ENCODE assay signal across 8 mouse cellular contexts in genomic region chr13:64162626-64163025, GRCm38 (mm10). TPM values are rescaled to one million over a fixed set of nuclear protein-coding genes. Genes with fewer than 3 reads are reported as not detected.
DNase-seq lines count a peak whose midpoint lies in the region; ATAC-seq and TF ChIP-seq lines count a peak whose summit lies in the region.

No protein-coding gene starts in this region.

- peaks cover 7% of the 10 kb centered on the region; the same call in 1 of the 2 replicates for H3K36me3 ChIP-seq in forebrain, embryonic 15.5 days
- peaks cover 8% of the 10 kb centered on the region; the same call in 1 of the 2 replicates for H3K36me3 ChIP-seq in midbrain, embryonic 16.5 days (ENCODE audit: control insufficient read depth, insufficient read depth, low read length)

- H3K9me3 ChIP-seq in forebrain, embryonic 15.5 days = no peaks in the 10 kb centered on the region
- peaks cover 9% of the 10 kb centered on the region for H3K9me3 ChIP-seq in midbrain, embryonic 16.5 days (replicated peaks; ENCODE audit: control insufficient read depth, low read length, poor library complexity, severe bottlenecking)

- peak overlapping the region; percentile 87 for H3K4me2 ChIP-seq in forebrain, embryonic 15.5 days (replicated peaks)
- H3K4me2 ChIP-seq in midbrain, embryonic 16.5 days (ENCODE audit: low read length) = peak overlapping the region; percentile 80

- peak overlapping the region; percentile 92 for H3K4me3 ChIP-seq in bone marrow macrophage, adult 2 months (ENCODE audit: insufficient read depth, low read length)
- peak overlapping the region; percentile 79 for H3K4me3 ChIP-seq in forebrain, embryonic 15.5 days
- H3K4me3 ChIP-seq in midbrain, embryonic 16.5 days (ENCODE audit: low read depth, low read length) = peak overlapping the region; percentile 85

- DNase-seq in layer of hippocampus, postnatal 10 days (ENCODE audit: low spot score in 2 of 2) = peak; percentile 32 to 34
- DNase-seq in layer of hippocampus, postnatal 14 days (ENCODE audit: low spot score in 2 of 2) = no peak
- DNase-seq in kidney, postnatal 10 days = peak; percentile 28
- DNase-seq in ovary, postnatal 36 days (ENCODE audit: low spot score) = no peak
- no peak for DNase-seq in cerebellum, adult 11-12 months

- no peak for TF ChIP-seq POLR2A in bone marrow macrophage, adult 2 months (IDR thresholded peaks at IDR 0.05; ENCODE audit: borderline replicate concordance, low read depth, low read length)

- H3K27me3 ChIP-seq in forebrain, embryonic 15.5 days = 0 out of 2 replicates have a peak, but pooled peaks cover 8% of the 10 kb centered on the region
- H3K27me3 ChIP-seq in midbrain, embryonic 16.5 days (ENCODE audit: control insufficient read depth, insufficient read depth, low read depth, low read length) = no peaks in the 10 kb centered on the region; the same call in 1 of the 2 replicates

- peak; percentile 3; the same call in 1 of the 2 replicates for ATAC-seq in forebrain, embryonic 15.5 days (replicated peaks)
- no peak; the same call in none of the 2 replicates for ATAC-seq in midbrain, embryonic 16.5 days

- peak overlapping the region; percentile 74 for H3K9ac ChIP-seq in forebrain, embryonic 15.5 days (replicated peaks)
- H3K9ac ChIP-seq in midbrain, embryonic 16.5 days (ENCODE audit: low read depth, low read length) = peak overlapping the region; percentile 88

- H3K27ac ChIP-seq in bone marrow macrophage, adult 2 months (ENCODE audit: insufficient read depth, low read depth, low read length) = no peak overlapping the region
- H3K27ac ChIP-seq in forebrain, embryonic 15.5 days (replicated peaks) = no peak overlapping the region
- no peak overlapping the region for H3K27ac ChIP-seq in midbrain, embryonic 16.5 days (ENCODE audit: low read length)

- under 1% methylated on average over 14 of the region's 14 CpGs for WGBS in forebrain, embryonic 15.5 days
- 0% methylated on average over 14 of the region's 14 CpGs for WGBS in midbrain, embryonic 16.5 days

- H3K4me1 ChIP-seq in bone marrow macrophage, adult 2 months (ENCODE audit: control insufficient read depth, insufficient read depth, low read length) = no peaks in the 10 kb centered on the region
- H3K4me1 ChIP-seq in forebrain, embryonic 15.5 days = peaks cover 17% of the 10 kb centered on the region
- H3K4me1 ChIP-seq in midbrain, embryonic 16.5 days (ENCODE audit: control insufficient read depth, insufficient read depth, low read length) = peaks cover 12% of the 10 kb centered on the region

- no peak for TF ChIP-seq CTCF in bone marrow macrophage, adult 2 months (IDR thresholded peaks at IDR 0.05; ENCODE audit: low read depth, low read length)

RNA-seq across cellular contexts. Expression of gene Habp4, which starts 1.0 kb away (rescaled TPM):
- 100 to 1,000 TPM; 120 to 121 TPM for total RNA-seq in layer of hippocampus, postnatal 10 days (2021)
- total RNA-seq in layer of hippocampus, postnatal 14 days (2021) = 100 to 1,000 TPM; 141 to 146 TPM
- 17.6 and 20.9 TPM in 2 replicates for polyA plus RNA-seq in bone marrow macrophage, adult 2 months (2012; ENCODE audit: insufficient read depth, insufficient read length, missing spikeins)
- polyA plus RNA-seq in forebrain, embryonic 15.5 days (2015; fragmentation: Nextera tagmentation; extraction: Ambion mirVana) = 17.1 and 18.2 TPM in 2 replicates
- polyA plus RNA-seq in midbrain, embryonic 16.5 days (2015; fragmentation: Nextera tagmentation; extraction: Ambion mirVana) = 34.7 and 41.9 TPM in 2 replicates

RNA-seq across cellular contexts. Expression of gene Zfp367, which starts 9.6 kb away (rescaled TPM):
- total RNA-seq in layer of hippocampus, postnatal 10 days (2021) = 1 to 10 TPM; 7.7 to 9.5 TPM
- total RNA-seq in layer of hippocampus, postnatal 14 days (2021) = 10 to 100 TPM in 1 of 2 experiments, 1 to 10 TPM in 1; 9.7 to 10.2 TPM
- 16.9 and 22.9 TPM in 2 replicates for polyA plus RNA-seq in bone marrow macrophage, adult 2 months (2012; ENCODE audit: insufficient read depth, insufficient read length, missing spikeins)
- polyA plus RNA-seq in forebrain, embryonic 15.5 days (2015; fragmentation: Nextera tagmentation; extraction: Ambion mirVana) = 12.7 and 14.4 TPM in 2 replicates
- polyA plus RNA-seq in midbrain, embryonic 16.5 days (2015; fragmentation: Nextera tagmentation; extraction: Ambion mirVana) = 3.8 and 4.6 TPM in 2 replicates

RNA-seq across cellular contexts. Expression of gene Slc35d2, which starts 33.5 kb away (rescaled TPM):
- 1 to 10 TPM in 1 of 2 experiments, under 1 TPM in 1; 0.62 to 1.6 TPM for total RNA-seq in layer of hippocampus, postnatal 10 days (2021)
- under 1 TPM; 0.74 to 0.85 TPM for total RNA-seq in layer of hippocampus, postnatal 14 days (2021)
- polyA plus RNA-seq in bone marrow macrophage, adult 2 months (2012; ENCODE audit: insufficient read depth, insufficient read length, missing spikeins) = 11.5 and 14.6 TPM in 2 replicates
- 0.37 and 1.2 TPM in 2 replicates for polyA plus RNA-seq in forebrain, embryonic 15.5 days (2015; fragmentation: Nextera tagmentation; extraction: Ambion mirVana)
- polyA plus RNA-seq in midbrain, embryonic 16.5 days (2015; fragmentation: Nextera tagmentation; extraction: Ambion mirVana) = 0.99 and 2.1 TPM in 2 replicates

Comparison
In these comparisons a context has a peak if more than half of its experiments do, and no peak if none do; other contexts are left out.
1. DNase-seq: peak in layer of hippocampus, postnatal 10 days (2 of 2) and kidney, postnatal 10 days (single experiment); none in layer of hippocampus, postnatal 14 days (0 of 2), ovary, postnatal 36 days (single experiment) and cerebellum, adult 11-12 months (single experiment).
2. Peak in every context shown above with its lines, with median percentiles within 50 percentile points of each other: H3K4me3 ChIP-seq.